Mouse (Mus musculus): Measurements from ENCODE around the gene Zfp983. TPM values are rescaled to one million over a fixed set of nuclear protein-coding genes. Genes with fewer than 3 reads are reported as not detected.
"Not testable (repeated sequence)": the region's sequence is repeated elsewhere in the genome, so short reads cannot be mapped to it uniquely, and the experiment has no call there.

Gene Zfp983
- total RNA-seq (2014; rRNA removed), result 3.3 and 4.2 TPM in 2 replicates
- polyA plus RNA-seq (2015; fragmentation: Nextera tagmentation; extraction: Ambion mirVana), result 4.7 and 5.0 TPM in 2 replicates

- WGBS, result 1% methylated on average over 17 of the region's 17 CpGs
- ATAC-seq (peak; percentile 99), DNase-seq (ENCODE audit: low spot score) (peak; percentile 89)
- H3K27ac ChIP-seq, result peak within 1 kb of the TSS; percentile 87
- not testable (repeated sequence) for H3K4me1 ChIP-seq (ENCODE audit: insufficient read depth, low read length); H3K9ac ChIP-seq (replicated peaks; ENCODE audit: low read length); H3K9me3 ChIP-seq (ENCODE audit: low read length); H3K36me3 ChIP-seq (ENCODE audit: insufficient read depth, low read length); H3K27me3 ChIP-seq (ENCODE audit: insufficient read depth, low read length)
- H3K4me2 ChIP-seq (ENCODE audit: low read depth, low read length), result peak within 1 kb of the TSS; percentile 47
- peak within 1 kb of the TSS; percentile 37 for H3K4me3 ChIP-seq (ENCODE audit: low read length)
Measured at GRCm38 (mm10) chr17:21650364-21650907, at the start of gene Zfp983. TSS of gene Zfp983 (plus strand) at chr17:21650624.

DNA sequence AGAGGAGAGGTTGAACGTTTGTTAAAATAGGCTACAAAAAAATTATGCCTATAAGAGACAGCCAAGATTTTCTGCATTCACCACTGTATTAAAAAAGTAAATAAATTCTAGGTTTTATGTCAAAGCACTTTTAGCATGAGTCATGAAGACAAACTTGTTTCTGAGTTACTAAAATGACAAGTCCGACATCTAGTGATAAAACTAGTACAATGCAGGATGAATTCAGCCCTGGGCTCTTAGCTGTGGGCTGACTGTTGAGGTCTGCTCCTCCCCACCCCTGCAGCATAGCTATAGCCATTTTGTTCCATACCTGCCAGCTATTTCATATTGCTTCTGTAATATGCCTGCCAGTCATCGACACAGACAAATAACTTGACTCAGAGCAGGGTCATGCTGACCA, 34.1 kb upstream of the Zfp983 start:
- no peak for TF ChIP-seq CTCF (IDR thresholded peaks at IDR 0.05; ENCODE audit: low read depth)
- no peak overlapping the region for H3K4me2 ChIP-seq (ENCODE audit: low read depth, low read length)
- ATAC-seq, result no peak

GRCm38 (mm10) chr17:21617352-21617751, 33.1 kb upstream of the Zfp983 start:
- Histone ChIP-seq H3K9me3 (ENCODE audit: low read length) (no peaks in the 10 kb centered on the region), H3K27ac (no peak overlapping the region), H3K27me3 (ENCODE audit: insufficient read depth, low read length) (no peaks in the 10 kb centered on the region), H3K9ac (replicated peaks; ENCODE audit: low read length) (no peak overlapping the region), H3K36me3 (ENCODE audit: insufficient read depth, low read length) (no peaks in the 10 kb centered on the region), H3K4me2 (ENCODE audit: low read depth, low read length) (no peak overlapping the region), H3K4me3 (ENCODE audit: low read length) (no peak overlapping the region), H3K4me1 (ENCODE audit: insufficient read depth, low read length) (no peaks in the 10 kb centered on the region)
- ATAC-seq (no peak), DNase-seq (ENCODE audit: low spot score) (no peak)
- TF ChIP-seq CTCF (IDR thresholded peaks at IDR 0.05; ENCODE audit: low read depth), result no peak
- 18% methylated on average over 9 of the region's 9 CpGs for WGBS

More for the DNA sequence above, 34.1 kb upstream of the Zfp983 start:
- H3K36me3 ChIP-seq (ENCODE audit: insufficient read depth, low read length), result no peaks in the 10 kb centered on the region
- DNase-seq (ENCODE audit: low spot score), result no peak
- H3K4me3 ChIP-seq (ENCODE audit: low read length), result no peak overlapping the region
- H3K9me3 ChIP-seq (ENCODE audit: low read length), result no peaks in the 10 kb centered on the region
- H3K4me1 ChIP-seq (ENCODE audit: insufficient read depth, low read length), result no peaks in the 10 kb centered on the region
- no peak overlapping the region for H3K27ac ChIP-seq
- H3K27me3 ChIP-seq (ENCODE audit: insufficient read depth, low read length), result no peaks in the 10 kb centered on the region
- 83% methylated on average over 3 of the region's 3 CpGs for WGBS
- no peak overlapping the region for H3K9ac ChIP-seq (replicated peaks; ENCODE audit: low read length)

GRCm38 (mm10) chr17:21623647-21624046, 26.8 kb upstream of the Zfp983 start:
- Histone ChIP-seq H3K4me1 (ENCODE audit: insufficient read depth, low read length) (no peaks in the 10 kb centered on the region), H3K27me3 (ENCODE audit: insufficient read depth, low read length) (no peaks in the 10 kb centered on the region), H3K36me3 (ENCODE audit: insufficient read depth, low read length) (no peaks in the 10 kb centered on the region), H3K4me3 (ENCODE audit: low read length) (no peak overlapping the region), H3K27ac (no peak overlapping the region), H3K9me3 (ENCODE audit: low read length) (no peaks in the 10 kb centered on the region), H3K9ac (replicated peaks; ENCODE audit: low read length) (no peak overlapping the region), H3K4me2 (ENCODE audit: low read depth, low read length) (no peak overlapping the region)
- WGBS, result no CpG with 5 or more reads among the region's 3 CpGs
- no peak for DNase-seq (ENCODE audit: low spot score)
- no peak for TF ChIP-seq CTCF (IDR thresholded peaks at IDR 0.05; ENCODE audit: low read depth)
- no peak for ATAC-seq

DNA sequence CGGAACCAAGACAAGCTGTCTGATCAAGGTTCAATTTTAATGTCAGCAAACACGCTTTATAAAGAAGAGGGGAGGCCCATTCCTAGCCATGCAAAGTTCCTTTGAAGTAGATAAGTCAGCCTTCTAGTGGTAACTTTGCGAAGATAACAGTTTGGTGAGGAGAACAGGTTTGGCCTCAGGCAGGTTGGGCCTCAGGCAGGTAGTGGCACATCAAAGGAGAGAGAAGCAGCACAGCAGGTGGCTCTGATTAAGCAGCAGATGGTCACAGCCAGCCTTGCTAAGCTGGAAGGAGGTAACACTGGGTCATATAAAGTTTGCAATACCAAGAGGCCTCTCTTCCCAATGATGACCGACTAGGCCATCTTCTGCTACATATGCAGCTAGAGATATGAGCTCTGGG, 14.7 kb upstream of the Zfp983 start:
- ATAC-seq; H3K4me1 ChIP-seq (ENCODE audit: insufficient read depth, low read length); H3K9ac ChIP-seq (replicated peaks; ENCODE audit: low read length); H3K36me3 ChIP-seq (ENCODE audit: insufficient read depth, low read length); H3K4me2 ChIP-seq (ENCODE audit: low read depth, low read length); H3K4me3 ChIP-seq (ENCODE audit: low read length); DNase-seq (ENCODE audit: low spot score); H3K27ac ChIP-seq; H3K9me3 ChIP-seq (ENCODE audit: low read length); H3K27me3 ChIP-seq (ENCODE audit: insufficient read depth, low read length): not testable (repeated sequence)
- 71% methylated on average over 4 of the region's 4 CpGs for WGBS

GRCm38 (mm10) chr17:21648791-21649190, 1.6 kb upstream of the Zfp983 start:
- WGBS, result 60% methylated on average over 3 of the region's 3 CpGs
- Histone ChIP-seq H3K27me3 (ENCODE audit: insufficient read depth, low read length) (no peaks in the 10 kb centered on the region), H3K27ac (no peak overlapping the region), H3K4me1 (ENCODE audit: insufficient read depth, low read length) (no peaks in the 10 kb centered on the region), H3K9me3 (ENCODE audit: low read length) (0 out of 2 replicates have a peak, but pooled peaks cover 2% of the 10 kb centered on the region), H3K4me3 (ENCODE audit: low read length) (no peak overlapping the region), H3K4me2 (ENCODE audit: low read depth, low read length) (no peak overlapping the region), H3K9ac (replicated peaks; ENCODE audit: low read length) (no peak overlapping the region), H3K36me3 (ENCODE audit: insufficient read depth, low read length) (no peaks in the 10 kb centered on the region)
- no peak for TF ChIP-seq CTCF (IDR thresholded peaks at IDR 0.05; ENCODE audit: low read depth)
- ATAC-seq, result no peak
- no peak for DNase-seq (ENCODE audit: low spot score)

DNA sequence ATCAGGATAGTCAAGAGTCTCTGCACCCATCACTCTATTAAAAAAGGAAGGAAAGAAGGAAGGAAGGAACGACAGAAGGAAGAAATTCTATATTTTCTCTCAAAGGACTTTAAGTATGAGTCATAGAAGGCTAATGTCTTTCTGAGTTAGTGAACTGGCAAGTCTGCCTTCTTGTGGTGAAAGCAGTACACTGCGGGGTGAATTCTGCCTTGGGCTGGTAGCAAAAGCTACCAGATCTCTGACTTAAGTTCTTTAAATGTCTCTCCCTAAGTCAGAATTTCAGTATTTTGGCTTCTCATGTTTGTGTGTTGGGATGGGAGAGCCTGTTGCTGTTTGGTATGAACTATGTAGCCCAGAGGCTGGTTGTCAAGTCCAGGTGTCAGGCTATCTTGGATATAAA, 488 bp upstream of the Zfp983 start:
- H3K4me2 ChIP-seq (ENCODE audit: low read depth, low read length), result peak overlapping the region; percentile 47
- DNase-seq (ENCODE audit: low spot score), result peak; percentile 62
- no peaks in the 10 kb centered on the region for H3K36me3 ChIP-seq (ENCODE audit: insufficient read depth, low read length)
- H3K27me3 ChIP-seq (ENCODE audit: insufficient read depth, low read length), result no peaks in the 10 kb centered on the region
- H3K9me3 ChIP-seq (ENCODE audit: low read length), result 0 out of 2 replicates have a peak, but pooled peaks cover 2% of the 10 kb centered on the region
- no peaks in the 10 kb centered on the region for H3K4me1 ChIP-seq (ENCODE audit: insufficient read depth, low read length)
- H3K9ac ChIP-seq (replicated peaks; ENCODE audit: low read length), result no peak overlapping the region; the same call in 1 of the 2 replicates
- WGBS, result 43% methylated on average over 2 of the region's 2 CpGs
- ATAC-seq, result peak; percentile 57
- H3K27ac ChIP-seq, result peak overlapping the region; percentile 87
- peak; percentile 58 for TF ChIP-seq CTCF (IDR thresholded peaks at IDR 0.05; ENCODE audit: low read depth)
- peak overlapping the region; percentile 37 for H3K4me3 ChIP-seq (ENCODE audit: low read length)

GRCm38 (mm10) chr17:21678826-21679225, 28.4 kb downstream of the Zfp983 start:
- not testable (repeated sequence) for H3K4me1 ChIP-seq (ENCODE audit: insufficient read depth, low read length); H3K36me3 ChIP-seq (ENCODE audit: insufficient read depth, low read length); H3K4me2 ChIP-seq (ENCODE audit: low read depth, low read length); H3K9ac ChIP-seq (replicated peaks; ENCODE audit: low read length); H3K9me3 ChIP-seq (ENCODE audit: low read length); ATAC-seq; H3K27me3 ChIP-seq (ENCODE audit: insufficient read depth, low read length); DNase-seq (ENCODE audit: low spot score); H3K4me3 ChIP-seq (ENCODE audit: low read length)
- WGBS, result 32% methylated on average over 1 of the region's 1 CpGs
- H3K27ac ChIP-seq, result 0 out of 2 replicates have a peak overlapping the region, but pooled peaks have one; percentile 71

Data from hindbrain, postnatal 0 days (tissue).